Mouse (Mus musculus) neural tube, embryonic 10.5 days (tissue): Measurements from ENCODE around the gene Pla2g4c.

Source experiments
- DNase-seq: peaks from one replicate; pipeline ENCODE4 v3.0.0-alpha.2; 2017; ENCODE audit warnings: low spot score; ENCODE audit errors: extremely low spot score

Gene Pla2g4c

GRCm38 (mm10) chr7:13324316-13324715 is at the start of gene Pla2g4c:
Gene Pla2g4c (plus strand): TSS chr7:13324655.
- no peak for DNase-seq

- no peak for DNase-seq
Measured at GRCm38 (mm10) chr7:13277081-13277480, 47.4 kb upstream of the Pla2g4c start, which contains the start of gene Lig1. Gene Lig1 (plus strand): TSS chr7:13277283.

- no peak for DNase-seq
Measured at GRCm38 (mm10) chr7:13277833-13278232, 46.6 kb upstream of the Pla2g4c start.

- DNase-seq, result peak; percentile 93
Measured at GRCm38 (mm10) chr7:13278308-13278891, 46.1 kb upstream of the Pla2g4c start, which contains the start of gene Zswim9. Gene Zswim9 (minus strand): TSS chr7:13278721.

- DNase-seq, result peak; percentile 17
Measured at GRCm38 (mm10) chr7:13278957-13279356, 45.5 kb upstream of the Pla2g4c start.

- no peak for DNase-seq
Measured at GRCm38 (mm10) chr7:13288621-13289020, 35.8 kb upstream of the Pla2g4c start.

GRCm38 (mm10) chr7:13290041-13290675 is 34.3 kb upstream of the Pla2g4c start:
- no peak for DNase-seq

- DNase-seq, result no peak
Measured at GRCm38 (mm10) chr7:13291370-13291769, 33.1 kb upstream of the Pla2g4c start.

- DNase-seq, result no peak
Measured at GRCm38 (mm10) chr7:13293878-13294855, 30.3 kb upstream of the Pla2g4c start.

- DNase-seq, result no peak
Measured at GRCm38 (mm10) chr7:13295256-13295655, 29.2 kb upstream of the Pla2g4c start.

GRCm38 (mm10) chr7:13297636-13298035 is 26.8 kb upstream of the Pla2g4c start:
- no peak for DNase-seq

- no peak for DNase-seq
Measured at GRCm38 (mm10) chr7:13298821-13299220, 25.6 kb upstream of the Pla2g4c start.

GRCm38 (mm10) chr7:13301643-13302042 is 22.8 kb upstream of the Pla2g4c start:
- no peak for DNase-seq

GRCm38 (mm10) chr7:13302780-13303179 is 21.7 kb upstream of the Pla2g4c start:
- no peak for DNase-seq

- no peak for DNase-seq
Measured at GRCm38 (mm10) chr7:13303372-13303771, 21.1 kb upstream of the Pla2g4c start.

GRCm38 (mm10) chr7:13309407-13309806 is 15.0 kb upstream of the Pla2g4c start:
- no peak for DNase-seq

- no peak for DNase-seq
Measured at GRCm38 (mm10) chr7:13310493-13311199, 13.8 kb upstream of the Pla2g4c start.

GRCm38 (mm10) chr7:13311401-13311800 is 13.1 kb upstream of the Pla2g4c start:
- DNase-seq, result no peak

- DNase-seq, result no peak
Measured at GRCm38 (mm10) chr7:13314095-13314597, 10.3 kb upstream of the Pla2g4c start.

- no peak for DNase-seq
Measured at GRCm38 (mm10) chr7:13321424-13321823, 3.0 kb upstream of the Pla2g4c start.

GRCm38 (mm10) chr7:13330575-13330974 is 6.1 kb downstream of the Pla2g4c start:
- DNase-seq, result no peak
